In genomic region chr10:25273731-25274130, GRCm38 (mm10) we compare ENCODE assay signal across 22 mouse cellular contexts. TPM values are rescaled to one million over a fixed set of nuclear protein-coding genes. Genes with fewer than 3 reads are reported as not detected.
DNase-seq lines count a peak whose midpoint lies in the region; ATAC-seq lines count a peak whose summit lies in the region.
"Had no signal": no experiment of that assay in that cellular context is flagged by ENCODE, and none has a peak within 500 bp of the region (broad histone marks: within the 10 kb centered on the region; RNA-seq: fewer than 3 reads in every experiment).

No protein-coding gene starts in this region.

- WGBS in heart, embryonic 12.5 days = 64% methylated on average over 1 of the region's 1 CpGs

- peaks cover 12% of the 10 kb centered on the region; the same call in 1 of the 2 replicates for H3K4me1 ChIP-seq in heart, embryonic 12.5 days (replicated peaks)
- H3K4me1 ChIP-seq: forebrain, embryonic 13.5 days had no signal

- H3K9me3 ChIP-seq in heart, embryonic 12.5 days (replicated peaks) = peaks cover 4% of the 10 kb centered on the region; the same call in 1 of the 2 replicates
- H3K9me3 ChIP-seq: embryonic facial prominence, embryonic 13.5 days; embryonic facial prominence, embryonic 15.5 days; forebrain, embryonic 13.5 days; forebrain, embryonic 15.5 days had no signal

- ATAC-seq in heart, embryonic 12.5 days (ENCODE audit: insufficient number of reproducible peaks, low FRiP score) = no peak
- ATAC-seq: forebrain, embryonic 13.5 days; forebrain, embryonic 15.5 days; forebrain, postnatal 0 days had no signal

- H3K4me3 ChIP-seq in heart, embryonic 12.5 days = no peak overlapping the region
- H3K4me3 ChIP-seq: embryonic facial prominence, embryonic 13.5 days; embryonic facial prominence, embryonic 15.5 days; forebrain, embryonic 13.5 days; forebrain, embryonic 15.5 days had no signal

- DNase-seq in heart, adult 11 months = peak; percentile 18
- peak; percentile 66 for DNase-seq in 416B (ENCODE audit: low read depth)
- peak; percentile 78 for DNase-seq in Muller cell, postnatal 12 days (ENCODE audit: inconsistent ontology term)
- no peak for DNase-seq in kidney, postnatal 4 days
- no peak for DNase-seq in thymus, postnatal 4 days
- DNase-seq in retina, postnatal 1 day = no peak
- DNase-seq: adrenal gland, adult 2 months; adrenal gland, postnatal 10 days; adrenal gland, postnatal 25 days; cerebellum, adult 11 months; cerebellum, adult 18-20 months; cerebellum, adult 8-10 months; cerebellum, adult 9-11 months; cerebellum, postnatal 14 days; cerebellum, postnatal 36 days; embryo, embryonic 11 days; forebrain, postnatal 0 days had no signal

- peaks cover 9% of the 10 kb centered on the region for H3K36me3 ChIP-seq in heart, embryonic 12.5 days
- H3K36me3 ChIP-seq: embryonic facial prominence, embryonic 13.5 days; embryonic facial prominence, embryonic 15.5 days; forebrain, embryonic 15.5 days had no signal

- no peak overlapping the region for H3K27ac ChIP-seq in heart, embryonic 12.5 days (ENCODE audit: poor library complexity, severe bottlenecking)
- H3K27ac ChIP-seq: embryonic facial prominence, embryonic 13.5 days; embryonic facial prominence, embryonic 15.5 days; forebrain, embryonic 13.5 days; forebrain, embryonic 15.5 days had no signal

- H3K27me3 ChIP-seq in heart, embryonic 12.5 days (replicated peaks) = no peaks in the 10 kb centered on the region
- H3K27me3 ChIP-seq: embryonic facial prominence, embryonic 13.5 days; embryonic facial prominence, embryonic 15.5 days; forebrain, embryonic 13.5 days; forebrain, embryonic 15.5 days had no signal

- no peak overlapping the region for H3K9ac ChIP-seq in heart, embryonic 12.5 days
- H3K9ac ChIP-seq: embryonic facial prominence, embryonic 13.5 days; embryonic facial prominence, embryonic 15.5 days; forebrain, embryonic 13.5 days; forebrain, embryonic 15.5 days; forebrain, postnatal 0 days had no signal

- no peak overlapping the region for H3K4me2 ChIP-seq in heart, embryonic 12.5 days
- H3K4me2 ChIP-seq: embryonic facial prominence, embryonic 13.5 days; embryonic facial prominence, embryonic 15.5 days; forebrain, embryonic 13.5 days; forebrain, embryonic 15.5 days had no signal

RNA-seq across cellular contexts. Expression of gene Akap7, which starts 33.9 kb away (rescaled TPM):
- 38.3 and 38.6 TPM in 2 replicates for polyA plus RNA-seq in heart, embryonic 12.5 days (2016; fragmentation: Nextera tagmentation; extraction: Ambion mirVana)

Comparison
In these comparisons a context has a peak if more than half of its experiments do, and no peak if none do; other contexts are left out.
1. DNase-seq: peak in heart, adult 11 months (single experiment), 416B (single experiment) and Muller cell, postnatal 12 days (single experiment); none in kidney, postnatal 4 days (0 of 2), thymus, postnatal 4 days (single experiment) and retina, postnatal 1 day (single experiment).